Mouse (Mus musculus): ENCODE results near the gene Fyn. TPM values are rescaled to one million over a fixed set of nuclear protein-coding genes. Genes with fewer than 3 reads are reported as not detected.

Gene Fyn
- polyA plus RNA-seq, 1 experiment from 2014 or later: 20.5 TPM

GRCm38 (mm10) chr10:39614676-39615075 is 246.0 kb downstream of the Fyn start:
- peaks cover 43% of the 10 kb centered on the region for H3K4me1 ChIP-seq

More at GRCm38 (mm10) chr10:39614676-39615075, 246.0 kb downstream of the Fyn start:
- no peak for DNase-seq (ENCODE audit: extremely low spot score, low spot score)
- Histone ChIP-seq H3K27me3 (ENCODE audit: poor library complexity, severe bottlenecking) (no peaks in the 10 kb centered on the region), H3K4me3 (no peak overlapping the region), H3K36me3 (replicated peaks) (no peaks in the 10 kb centered on the region), H3K27ac (peak overlapping the region; percentile 80), H3K9me3 (no peaks in the 10 kb centered on the region)
- 27% methylated on average over 6 of the region's 6 CpGs for WGBS

Other genes starting within 250 kb of the Fyn start
- 13.0 and 14.3 TPM in 2 replicates for gene Fam229b, start 234.9 kb upstream of the Fyn start, polyA plus RNA-seq (2016; fragmentation: Nextera tagmentation; extraction: Ambion mirVana)
- gene Tube1, start 234.9 kb upstream of the Fyn start, polyA plus RNA-seq (2016; fragmentation: Nextera tagmentation; extraction: Ambion mirVana): 25.4 and 29.2 TPM in 2 replicates
- 0.17 and 0.22 TPM in 2 replicates for gene Ccn6, start 205.1 kb upstream of the Fyn start, polyA plus RNA-seq (2016; fragmentation: Nextera tagmentation; extraction: Ambion mirVana)
- 10.3 and 11.7 TPM in 2 replicates for gene Traf3ip2, start 244.1 kb downstream of the Fyn start, polyA plus RNA-seq (2016; fragmentation: Nextera tagmentation; extraction: Ambion mirVana)